Mouse (Mus musculus) right cerebral cortex, postnatal 14 days (tissue): ENCODE measurements around the gene St6galnac1.

ENCODE experiments used
- DNase-seq: peaks from one replicate; pipeline ENCODE4 v3.0.0; 2022

The St6galnac1 gene

GRCm38 (mm10) chr11:116725031-116725948, 50.0 kb downstream of the St6galnac1 start:
- DNase-seq, result no peak

- no peak for DNase-seq
These were observed 52.2 kb downstream of the St6galnac1 start for GRCm38 (mm10) chr11:116723064-116723463.

- DNase-seq, result no peak
These were observed 53.6 kb downstream of the St6galnac1 start for GRCm38 (mm10) chr11:116721548-116722271.

GRCm38 (mm10) chr11:116720319-116720865, 54.9 kb downstream of the St6galnac1 start:
- no peak for DNase-seq
